Mouse (Mus musculus) T-cell, adult 2 months (primary cell): ENCODE data around the gene Ccdc189.
"Not testable (repeated sequence)": the region's sequence is repeated elsewhere in the genome, so short reads cannot be mapped to it uniquely, and the experiment has no call there.

Experiments used
- DNase-seq: peaks from one replicate; pipeline ENCODE4 v3.0.0; 2022; ENCODE audit warnings: low spot score

The Ccdc189 gene

DNA sequence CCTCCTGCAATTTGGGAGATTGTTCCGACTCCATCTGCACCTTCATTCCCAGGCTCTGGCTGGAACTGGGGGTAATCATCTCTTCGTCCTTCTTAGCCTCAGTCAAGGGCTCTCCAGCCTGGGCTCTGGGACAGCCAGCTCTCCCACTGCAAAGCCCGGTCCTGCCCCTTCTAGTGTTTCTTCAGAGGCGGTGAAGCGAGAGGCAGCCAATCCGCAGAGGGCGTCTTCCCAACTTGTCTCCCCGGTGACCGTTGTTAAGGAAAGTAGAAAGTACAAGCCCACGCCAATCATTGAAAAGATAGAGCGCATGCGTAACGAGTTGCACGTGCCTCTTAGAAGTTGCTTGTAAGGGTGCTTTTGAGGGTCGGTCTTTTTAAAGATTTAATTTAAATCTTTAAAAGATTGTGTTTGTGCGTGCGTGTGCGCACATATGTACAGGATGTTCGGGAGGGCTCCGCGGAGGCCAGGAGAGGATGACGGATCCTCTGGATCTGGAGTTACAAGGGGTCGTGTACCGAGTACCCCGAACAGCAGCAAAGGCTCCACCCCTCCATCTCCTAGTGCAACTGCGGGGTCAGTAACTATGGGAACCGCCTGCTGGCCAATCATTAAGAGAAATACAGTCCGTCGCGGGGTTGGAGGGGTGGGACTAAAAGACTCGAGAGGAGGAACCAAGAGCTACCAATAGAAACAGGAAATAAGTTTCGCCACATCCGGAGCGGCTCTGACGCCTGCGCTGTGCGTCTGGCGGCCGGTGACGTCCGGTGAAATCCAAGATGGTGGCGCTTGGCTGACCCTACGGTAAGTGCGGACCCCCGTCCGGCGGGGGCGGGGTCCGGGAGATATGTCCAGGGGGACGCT is at the start of gene Ccdc189, which contains the start of gene Rnf40:
TSS of gene Ccdc189 (minus strand) at position 585 of the 861 bp plus-strand sequence.
TSS of gene Rnf40 (plus strand) at position 757 of the 861 bp plus-strand sequence.
- peak; percentile 94 for DNase-seq

- DNase-seq = no peak
These were observed 48.6 kb upstream of the Ccdc189 start for GRCm38 (mm10) chr7:127636963-127637362.

DNA sequence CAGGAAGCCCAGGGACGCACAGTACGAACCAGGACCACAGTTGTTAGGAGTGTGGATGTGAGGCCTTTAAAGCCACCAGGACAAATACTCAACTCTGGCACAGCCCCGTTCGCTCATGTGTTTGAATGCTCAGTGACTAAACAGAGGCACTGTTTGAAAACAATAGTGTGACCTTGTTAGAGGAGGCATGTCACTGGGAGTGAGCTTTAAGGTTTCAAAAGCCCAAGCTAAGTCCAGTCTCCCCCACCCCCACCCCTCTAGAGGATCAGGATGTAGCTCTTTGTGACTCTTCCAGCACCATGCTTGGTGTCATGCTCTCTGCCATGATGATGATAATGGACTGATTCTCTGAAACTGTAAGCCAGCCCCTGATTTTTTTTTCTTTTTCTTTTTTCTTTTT is 43.0 kb upstream of the Ccdc189 start:
- DNase-seq = no peak

DNA sequence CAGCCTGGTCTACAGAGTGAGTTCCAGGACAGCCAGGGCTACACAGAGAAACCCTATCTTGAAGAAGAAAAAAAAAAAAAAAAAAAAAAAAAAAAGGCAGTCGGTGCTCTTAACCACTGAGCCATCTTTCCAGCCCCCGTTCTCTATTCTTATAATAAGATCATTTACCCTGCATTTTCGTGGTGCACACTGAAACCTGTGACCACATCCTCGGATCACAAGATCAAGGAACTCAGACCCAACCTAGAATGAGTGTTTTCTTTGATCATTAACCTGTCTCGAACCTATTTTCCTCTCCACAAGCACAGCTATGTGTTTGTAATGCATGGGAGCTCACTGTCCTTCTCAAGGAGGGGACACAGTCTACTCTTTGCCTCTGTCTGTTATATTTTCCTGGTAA is 40.3 kb upstream of the Ccdc189 start:
- peak; percentile 80 for DNase-seq

DNA sequence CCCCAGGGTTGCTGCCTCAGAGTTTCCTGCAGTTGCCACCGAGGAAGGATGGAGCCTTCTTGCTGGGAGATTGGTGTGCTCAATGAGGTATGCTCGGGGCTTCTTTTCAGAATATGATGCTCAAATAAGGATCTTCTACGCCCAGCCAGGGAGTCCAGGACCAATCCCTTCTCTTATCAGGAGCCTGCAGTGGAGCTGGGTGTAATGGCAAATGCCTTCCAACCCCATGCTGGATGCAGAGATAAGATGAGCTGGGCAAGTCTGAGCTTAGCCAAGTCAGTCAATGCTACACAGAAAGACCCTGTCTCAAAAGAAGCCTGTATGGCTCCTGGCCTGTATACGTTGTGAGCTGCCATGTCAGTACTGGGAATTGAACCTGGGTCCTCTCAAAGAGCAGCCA is 38.1 kb upstream of the Ccdc189 start:
- no peak for DNase-seq

DNA sequence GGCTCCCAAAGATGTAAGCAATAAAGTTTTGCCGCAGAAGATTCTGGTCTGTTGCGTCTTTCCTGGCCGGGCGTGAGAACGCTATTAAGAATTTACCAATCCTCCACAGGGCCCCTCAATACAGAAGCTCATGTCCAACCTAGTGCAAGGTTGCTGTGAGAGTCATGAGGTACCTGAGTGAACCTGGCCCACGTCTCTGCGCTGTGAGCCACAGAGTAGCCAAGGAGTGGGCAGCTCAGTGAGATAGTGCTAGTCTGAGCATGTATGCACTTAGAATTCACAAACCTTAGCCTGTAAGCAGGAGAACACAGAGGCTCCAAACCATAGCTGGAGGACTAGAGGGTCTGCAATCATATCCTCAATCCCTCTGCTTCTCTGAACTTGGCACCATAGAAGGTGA is 37.6 kb upstream of the Ccdc189 start:
- DNase-seq = no peak

DNA sequence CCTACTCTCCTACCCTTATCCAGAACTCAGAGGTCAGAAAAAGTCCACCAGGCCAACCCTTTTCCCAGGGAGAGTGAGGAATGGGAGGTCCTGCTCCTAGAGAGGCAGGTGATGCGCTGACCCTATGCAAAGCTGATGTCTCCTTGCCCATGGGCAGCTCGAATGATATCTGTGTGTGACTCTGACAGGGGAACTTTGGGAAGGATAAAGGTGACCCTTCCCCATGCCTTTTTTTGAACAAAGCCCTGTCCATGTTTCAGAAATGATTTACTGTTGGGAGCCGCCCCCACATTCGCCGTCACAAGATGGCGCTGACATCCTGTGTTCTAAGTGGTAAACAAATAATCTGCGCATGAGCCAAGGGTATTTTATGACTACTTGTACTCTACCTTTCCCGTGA is 30.0 kb upstream of the Ccdc189 start:
- not testable (repeated sequence) for DNase-seq

DNA sequence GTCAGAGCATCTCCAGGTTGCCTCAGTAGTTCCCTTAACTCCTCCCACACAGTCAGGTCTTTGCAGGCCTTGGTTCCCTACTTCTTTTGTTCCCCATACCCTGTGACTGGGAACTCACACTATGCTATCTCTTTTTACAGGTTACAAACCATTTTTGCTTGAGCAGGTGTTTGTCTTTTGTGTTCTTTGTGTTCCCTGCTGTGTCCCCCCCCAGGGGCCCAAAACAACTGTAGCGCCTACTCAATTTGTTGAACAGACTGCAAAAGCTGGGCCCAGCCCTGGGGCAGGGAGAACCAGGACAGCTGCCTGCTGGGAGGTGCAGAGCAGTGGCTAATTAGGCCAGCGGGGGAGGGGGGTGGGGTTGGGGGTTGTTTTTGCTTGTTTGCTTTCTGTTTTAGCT is 29.6 kb upstream of the Ccdc189 start:
- no peak for DNase-seq

GRCm38 (mm10) chr7:127616881-127617280 is 28.5 kb upstream of the Ccdc189 start:
- DNase-seq = no peak

- DNase-seq = no peak
These were observed 27.9 kb upstream of the Ccdc189 start for GRCm38 (mm10) chr7:127616336-127616735.

DNA sequence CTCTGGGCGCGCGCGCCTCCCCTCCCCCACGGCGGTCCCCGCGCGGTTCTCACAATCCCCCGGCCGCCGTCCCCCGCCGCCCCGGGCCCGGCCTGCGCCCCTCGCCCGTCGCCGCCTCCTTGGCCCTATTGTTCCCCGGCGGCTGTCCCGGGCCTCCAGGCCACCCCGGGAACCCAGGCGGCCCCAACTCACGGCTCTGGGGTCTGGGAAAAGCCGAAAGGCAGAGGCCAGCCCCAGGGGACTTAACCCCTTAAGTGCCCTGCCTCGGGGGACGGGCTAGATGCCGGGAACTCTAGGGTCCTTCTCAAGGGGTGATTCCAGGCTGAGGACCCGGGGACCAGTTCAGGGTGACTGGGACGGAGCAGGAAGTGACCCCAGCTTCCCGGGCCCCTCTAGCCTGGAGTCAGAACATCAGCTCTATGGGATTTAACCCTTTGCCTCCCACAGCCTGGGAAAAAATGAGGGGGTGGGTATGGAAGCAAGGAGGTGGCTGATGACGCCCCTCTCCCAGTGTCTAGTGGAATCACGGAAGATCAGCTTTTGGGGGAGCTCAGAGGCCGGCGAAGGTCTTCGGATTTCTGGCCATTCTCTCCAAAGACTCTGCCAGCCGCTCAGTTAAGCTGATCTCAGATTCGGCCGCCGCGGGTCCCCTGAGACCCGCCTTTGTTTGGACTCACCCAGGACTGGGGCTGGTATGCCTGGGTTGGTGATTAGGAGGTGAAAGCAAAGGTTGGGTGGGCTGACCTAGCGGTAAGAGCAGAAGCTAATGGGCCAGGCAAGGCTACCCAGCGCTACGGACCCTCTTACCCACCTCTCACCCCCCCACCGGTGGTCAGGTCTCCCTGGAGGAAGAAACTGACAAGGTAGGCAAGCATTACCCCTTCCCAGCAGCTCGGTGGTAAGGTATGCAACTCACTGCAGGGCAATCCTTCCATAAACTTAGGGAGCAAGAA is 26.8 kb upstream of the Ccdc189 start, which contains the start of gene Zfp629:
TSS of gene Zfp629 (minus strand) at position 907 of the 953 bp plus-strand sequence.
- DNase-seq = peak; percentile 24

GRCm38 (mm10) chr7:127614511-127614890 is 26.1 kb upstream of the Ccdc189 start:
- DNase-seq = peak; percentile 20

DNA sequence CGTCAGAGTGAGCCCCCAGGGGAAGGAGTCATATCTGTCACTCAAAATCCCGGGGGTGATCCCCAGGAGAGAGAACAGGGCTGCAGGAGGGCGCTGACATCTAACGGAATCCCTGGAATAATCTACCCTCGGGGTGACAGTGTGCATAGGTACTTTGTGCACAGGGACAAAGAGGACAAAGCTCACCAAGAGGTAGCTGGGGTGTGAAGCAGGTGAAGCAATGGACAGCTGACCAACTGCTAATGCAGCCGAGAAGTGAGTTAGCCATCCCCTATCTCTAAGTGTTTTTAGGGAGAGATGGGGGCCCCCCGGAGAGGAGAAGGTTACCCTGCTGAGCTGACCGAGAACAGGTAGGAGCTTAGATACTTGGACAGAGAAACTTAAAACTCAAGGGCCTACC is 25.7 kb upstream of the Ccdc189 start:
- no peak for DNase-seq

DNA sequence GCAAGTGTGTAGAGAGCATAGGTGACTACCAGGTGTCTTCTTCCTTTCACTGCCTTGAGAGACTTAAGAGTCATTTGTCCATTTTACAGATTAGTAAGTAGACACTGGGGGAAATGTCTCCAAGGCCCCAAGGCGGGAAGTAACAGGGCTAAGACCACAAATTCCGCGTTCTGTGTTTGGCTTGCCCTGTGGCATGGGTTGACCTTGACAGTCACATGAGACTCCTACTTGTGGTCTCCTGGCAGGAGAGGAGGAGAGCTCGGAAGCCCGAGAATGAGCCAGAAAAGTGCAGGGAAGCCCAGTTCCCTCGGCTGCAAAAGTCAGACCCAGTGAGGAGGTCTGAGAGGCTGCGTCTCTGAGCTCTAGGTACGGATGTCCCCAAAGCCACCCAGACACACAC is 25.1 kb upstream of the Ccdc189 start:
- DNase-seq = no peak

GRCm38 (mm10) chr7:127611561-127611960 is 23.2 kb upstream of the Ccdc189 start:
- DNase-seq = no peak

- no peak for DNase-seq
These were observed 22.6 kb upstream of the Ccdc189 start for GRCm38 (mm10) chr7:127611011-127611410.

GRCm38 (mm10) chr7:127607150-127607549 is 18.8 kb upstream of the Ccdc189 start:
- no peak for DNase-seq

GRCm38 (mm10) chr7:127604256-127604655 is 15.9 kb upstream of the Ccdc189 start:
- no peak for DNase-seq

GRCm38 (mm10) chr7:127602903-127603302 is 14.5 kb upstream of the Ccdc189 start:
- DNase-seq = no peak

DNA sequence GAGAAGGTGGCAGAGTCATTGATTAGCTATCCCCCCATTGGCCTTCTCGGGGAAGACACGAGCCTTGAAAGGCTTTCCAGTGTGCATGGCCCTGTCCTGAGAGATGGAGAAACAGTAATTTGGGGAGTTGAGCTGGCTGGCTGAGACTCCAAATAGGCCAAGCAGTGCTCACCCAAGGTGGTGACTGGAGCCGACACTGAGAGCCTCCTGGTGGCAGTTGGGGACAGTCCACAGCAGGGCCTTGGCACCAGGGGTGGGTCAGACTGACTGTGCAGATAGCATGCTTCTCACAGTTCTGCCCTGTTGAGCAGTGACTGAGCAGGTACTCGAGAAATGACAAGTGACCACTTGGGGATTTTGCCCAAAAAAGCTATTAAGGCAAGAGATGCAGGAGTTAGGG is 13.3 kb upstream of the Ccdc189 start:
- DNase-seq = no peak

DNA sequence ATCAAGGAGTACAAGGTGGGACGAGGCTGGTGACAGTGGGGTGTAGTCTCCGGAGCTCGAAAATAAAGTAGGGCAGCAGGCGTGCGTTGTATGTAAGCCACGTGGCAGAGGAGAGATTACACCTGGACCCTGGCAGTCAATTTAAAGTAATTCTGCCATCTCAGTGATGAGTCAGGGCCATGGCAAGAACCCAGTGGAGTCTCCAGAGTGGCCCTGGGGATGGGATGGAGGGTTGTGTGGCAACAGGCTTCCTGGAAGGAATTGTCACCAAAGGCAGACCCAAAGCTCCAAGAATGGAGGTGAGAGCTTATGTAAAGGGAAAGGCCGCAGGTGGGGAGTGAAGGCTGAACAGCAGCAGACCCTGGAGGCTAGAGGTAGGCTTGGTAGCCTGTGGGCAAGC is 12.2 kb upstream of the Ccdc189 start:
- no peak for DNase-seq

DNA sequence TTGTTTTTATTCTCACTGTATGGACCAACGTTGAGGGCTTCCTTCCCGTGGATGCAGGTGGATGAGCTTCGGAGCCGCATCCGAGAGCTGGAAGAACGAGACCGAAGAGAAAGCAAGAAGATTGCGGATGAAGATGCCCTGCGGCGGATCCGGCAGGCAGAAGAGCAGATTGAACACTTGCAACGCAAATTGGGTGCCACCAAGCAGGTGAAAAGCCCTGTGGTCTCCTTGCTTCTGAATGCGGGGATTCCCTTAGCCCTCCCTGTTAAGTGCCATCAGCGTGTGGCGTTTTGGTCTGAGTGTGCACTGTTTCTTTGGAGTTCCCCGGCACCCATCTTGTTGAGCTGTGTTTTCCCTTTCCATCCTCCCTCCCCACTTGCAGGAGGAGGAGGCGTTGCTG is 8.4 kb upstream of the Ccdc189 start:
- no peak for DNase-seq

- DNase-seq = no peak
These were observed 4.2 kb upstream of the Ccdc189 start for GRCm38 (mm10) chr7:127592575-127592974.
